Mouse (Mus musculus): ENCODE measurements at regions not wholly inside any gene's neighbourhood (a gene's known extent, or its start where the extent isn't known, plus 50 kb on each side); places are given as distances from the start of the nearest gene placed in this dataset.

DNA sequence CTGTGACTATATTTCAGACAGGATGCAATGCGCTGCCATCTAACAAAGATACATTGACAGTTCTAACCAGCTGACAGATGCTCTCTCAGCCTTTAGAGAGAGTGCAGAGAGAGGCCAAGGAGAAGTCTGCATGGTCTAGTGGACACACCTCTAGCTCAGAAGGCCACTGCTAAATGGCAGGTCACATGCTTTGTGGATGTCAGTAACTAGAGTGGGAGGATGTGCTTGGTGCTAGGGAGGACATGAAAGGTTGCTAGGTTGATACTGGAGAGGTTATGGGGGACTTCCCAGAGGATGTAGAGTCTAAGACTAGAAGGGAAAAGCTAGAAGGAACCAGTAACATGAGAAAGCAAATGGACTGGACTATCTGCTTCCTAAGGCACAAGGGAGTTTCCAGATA, 271.3 kb upstream of the Zwint start:
- Histone ChIP-seq H3K4me1 (ENCODE audit: control insufficient read depth, insufficient read depth, low read length) (no peaks in the 10 kb centered on the region), H3K27ac (ENCODE audit: low read length) (no peak overlapping the region), H3K36me3 (ENCODE audit: control insufficient read depth, insufficient read depth, low read length) (no peaks in the 10 kb centered on the region), H3K9ac (ENCODE audit: low read depth, low read length) (no peak overlapping the region), H3K4me3 (ENCODE audit: low read length) (no peak overlapping the region), H3K9me3 (ENCODE audit: control insufficient read depth, low read length) (no peaks in the 10 kb centered on the region), H3K27me3 (replicated peaks; ENCODE audit: control insufficient read depth, insufficient read depth, low read length) (no peaks in the 10 kb centered on the region; the same call in 1 of the 2 replicates), H3K4me2 (ENCODE audit: low read depth, low read length) (no peak overlapping the region)
- WGBS = 84% methylated on average over 1 of the region's 1 CpGs
- no peak for ATAC-seq

- no peak overlapping the region for H3K27ac ChIP-seq (ENCODE audit: low read length)
- ATAC-seq = no peak
- H3K4me3 ChIP-seq (ENCODE audit: low read length) = no peak overlapping the region
- H3K36me3 ChIP-seq (ENCODE audit: control insufficient read depth, insufficient read depth, low read length) = no peaks in the 10 kb centered on the region
- no peak overlapping the region for H3K9ac ChIP-seq (ENCODE audit: low read depth, low read length)
- H3K4me2 ChIP-seq (ENCODE audit: low read depth, low read length) = no peak overlapping the region
- H3K4me1 ChIP-seq (ENCODE audit: control insufficient read depth, insufficient read depth, low read length) = no peaks in the 10 kb centered on the region
- H3K27me3 ChIP-seq (replicated peaks; ENCODE audit: control insufficient read depth, insufficient read depth, low read length) = no peaks in the 10 kb centered on the region; the same call in 1 of the 2 replicates
- H3K9me3 ChIP-seq (ENCODE audit: control insufficient read depth, low read length) = no peaks in the 10 kb centered on the region
- 62% methylated on average over 1 of the region's 1 CpGs for WGBS
Measured at GRCm38 (mm10) chr10:72384826-72385225, 269.8 kb upstream of the Zwint start.

GRCm38 (mm10) chr10:72391397-72391796, 263.2 kb upstream of the Zwint start:
- Histone ChIP-seq H3K27me3 (replicated peaks; ENCODE audit: control insufficient read depth, insufficient read depth, low read length) (no peaks in the 10 kb centered on the region), H3K4me2 (ENCODE audit: low read depth, low read length) (no peak overlapping the region), H3K9me3 (ENCODE audit: control insufficient read depth, low read length) (no peaks in the 10 kb centered on the region), H3K4me1 (ENCODE audit: control insufficient read depth, insufficient read depth, low read length) (no peaks in the 10 kb centered on the region), H3K27ac (ENCODE audit: low read length) (no peak overlapping the region), H3K36me3 (ENCODE audit: control insufficient read depth, insufficient read depth, low read length) (no peaks in the 10 kb centered on the region), H3K4me3 (ENCODE audit: low read length) (no peak overlapping the region), H3K9ac (ENCODE audit: low read depth, low read length) (no peak overlapping the region)
- 92% methylated on average over 1 of the region's 1 CpGs for WGBS
- no peak for ATAC-seq

DNA sequence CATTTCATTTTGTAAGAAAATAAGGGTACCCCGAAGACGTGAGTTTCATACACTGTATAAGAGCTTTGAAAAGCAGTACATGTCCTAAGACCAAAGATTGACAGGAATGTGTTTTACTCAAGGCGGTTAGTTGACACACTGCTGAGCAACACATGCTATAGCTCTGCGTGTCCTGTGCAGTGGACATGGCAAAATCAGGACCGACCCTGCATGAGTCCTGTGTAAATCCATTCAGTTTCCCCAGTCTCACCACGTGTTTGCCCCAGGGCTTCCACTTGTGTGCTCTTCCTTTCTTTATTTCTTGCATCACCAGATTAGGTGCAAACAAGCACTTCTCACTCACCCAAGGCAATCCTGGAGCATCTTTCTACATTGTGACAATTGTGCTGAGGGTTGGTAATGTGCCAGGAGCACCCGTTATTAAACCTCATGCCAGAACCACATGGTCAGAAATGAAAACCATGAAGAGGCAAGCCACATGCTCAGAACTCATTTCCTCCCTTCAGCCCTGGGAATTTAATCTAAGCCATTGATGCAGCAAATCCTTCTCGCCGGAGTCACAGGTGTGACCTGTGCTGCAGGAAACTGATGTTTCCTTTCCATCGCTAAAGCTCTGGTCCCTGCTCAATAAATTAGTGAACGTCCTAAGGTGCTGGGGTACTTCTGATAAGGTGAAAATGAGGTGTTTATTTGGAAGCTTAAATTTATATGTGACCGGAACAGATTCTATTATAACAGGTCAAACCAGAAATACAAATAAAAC, 261.2 kb upstream of the Zwint start:
- Histone ChIP-seq H3K27ac (ENCODE audit: low read length) (no peak overlapping the region), H3K9me3 (ENCODE audit: control insufficient read depth, low read length) (no peaks in the 10 kb centered on the region), H3K4me2 (ENCODE audit: low read depth, low read length) (no peak overlapping the region), H3K4me3 (ENCODE audit: low read length) (no peak overlapping the region), H3K27me3 (replicated peaks; ENCODE audit: control insufficient read depth, insufficient read depth, low read length) (no peaks in the 10 kb centered on the region), H3K9ac (ENCODE audit: low read depth, low read length) (no peak overlapping the region), H3K36me3 (ENCODE audit: control insufficient read depth, insufficient read depth, low read length) (no peaks in the 10 kb centered on the region), H3K4me1 (ENCODE audit: control insufficient read depth, insufficient read depth, low read length) (no peaks in the 10 kb centered on the region)
- 85% methylated on average over 12 of the region's 12 CpGs for WGBS
- ATAC-seq = no peak

- 98% methylated on average over 1 of the region's 1 CpGs for WGBS
- no peak for ATAC-seq
- no peak overlapping the region for H3K27ac ChIP-seq (ENCODE audit: low read length)
- H3K36me3 ChIP-seq (ENCODE audit: control insufficient read depth, insufficient read depth, low read length) = no peaks in the 10 kb centered on the region
- no peaks in the 10 kb centered on the region for H3K4me1 ChIP-seq (ENCODE audit: control insufficient read depth, insufficient read depth, low read length)
- H3K9ac ChIP-seq (ENCODE audit: low read depth, low read length) = no peak overlapping the region
- no peak overlapping the region for H3K4me2 ChIP-seq (ENCODE audit: low read depth, low read length)
- no peak overlapping the region for H3K4me3 ChIP-seq (ENCODE audit: low read length)
- no peaks in the 10 kb centered on the region for H3K27me3 ChIP-seq (replicated peaks; ENCODE audit: control insufficient read depth, insufficient read depth, low read length)
- no peaks in the 10 kb centered on the region for H3K9me3 ChIP-seq (ENCODE audit: control insufficient read depth, low read length)
Measured at GRCm38 (mm10) chr10:72394367-72394766, 260.3 kb upstream of the Zwint start.

- Histone ChIP-seq H3K27me3 (replicated peaks; ENCODE audit: control insufficient read depth, insufficient read depth, low read length) (no peaks in the 10 kb centered on the region), H3K9me3 (ENCODE audit: control insufficient read depth, low read length) (no peaks in the 10 kb centered on the region), H3K27ac (ENCODE audit: low read length) (no peak overlapping the region), H3K9ac (ENCODE audit: low read depth, low read length) (no peak overlapping the region), H3K4me2 (ENCODE audit: low read depth, low read length) (no peak overlapping the region), H3K4me3 (ENCODE audit: low read length) (no peak overlapping the region), H3K4me1 (ENCODE audit: control insufficient read depth, insufficient read depth, low read length) (no peaks in the 10 kb centered on the region), H3K36me3 (ENCODE audit: control insufficient read depth, insufficient read depth, low read length) (no peaks in the 10 kb centered on the region)
- no peak for ATAC-seq
- WGBS = 71% methylated on average over 4 of the region's 4 CpGs
Measured at GRCm38 (mm10) chr10:72403290-72403689, 251.4 kb upstream of the Zwint start.

DNA sequence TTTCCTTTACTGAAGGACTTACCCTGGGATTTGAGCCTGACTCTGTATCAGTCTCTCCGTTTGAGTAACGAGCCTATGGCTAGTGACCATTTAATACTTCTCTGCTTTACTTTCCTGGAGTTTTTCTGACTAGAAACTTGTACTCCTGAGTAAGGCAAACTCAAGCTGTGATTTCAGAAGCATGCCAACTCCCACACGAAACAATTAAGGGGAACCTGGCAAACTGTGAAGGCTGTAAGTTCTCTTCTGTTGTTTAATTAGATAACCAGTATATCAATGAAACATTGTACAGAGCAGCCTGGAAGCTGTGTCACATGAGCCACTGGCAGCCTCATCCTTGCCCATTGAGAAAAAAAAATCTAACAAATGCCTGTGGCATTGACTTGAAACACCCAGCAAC, 244.3 kb upstream of the Zwint start:
- H3K9ac ChIP-seq (ENCODE audit: low read depth, low read length) = no peak overlapping the region
- no peaks in the 10 kb centered on the region for H3K9me3 ChIP-seq (ENCODE audit: control insufficient read depth, low read length)
- WGBS = 68% methylated on average over 3 of the region's 3 CpGs
- no peaks in the 10 kb centered on the region for H3K36me3 ChIP-seq (ENCODE audit: control insufficient read depth, insufficient read depth, low read length)
- H3K27ac ChIP-seq (ENCODE audit: low read length) = no peak overlapping the region
- H3K4me3 ChIP-seq (ENCODE audit: low read length) = no peak overlapping the region
- H3K4me2 ChIP-seq (ENCODE audit: low read depth, low read length) = no peak overlapping the region
- no peaks in the 10 kb centered on the region for H3K4me1 ChIP-seq (ENCODE audit: control insufficient read depth, insufficient read depth, low read length)
- no peak for ATAC-seq
- H3K27me3 ChIP-seq (replicated peaks; ENCODE audit: control insufficient read depth, insufficient read depth, low read length) = no peaks in the 10 kb centered on the region

DNA sequence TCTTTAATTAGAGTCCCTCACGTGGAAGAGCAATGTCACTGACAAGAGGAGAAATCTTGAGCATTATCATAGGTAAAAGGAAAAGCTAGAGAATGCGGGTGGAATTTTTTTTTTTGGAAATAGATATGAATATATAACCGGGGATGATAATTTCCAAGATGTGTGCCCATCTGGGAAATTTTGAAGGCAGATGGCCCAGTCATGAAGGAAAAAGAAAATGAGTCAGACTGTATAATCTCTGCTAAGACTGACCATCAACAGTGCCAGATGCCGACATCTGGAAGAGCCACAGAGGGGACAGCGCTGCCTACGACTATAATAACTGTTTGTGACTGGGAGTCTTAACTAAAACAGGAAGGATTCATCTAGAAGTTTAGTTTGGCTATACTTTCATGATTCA, 243.0 kb upstream of the Zwint start:
- H3K4me2 ChIP-seq (ENCODE audit: low read depth, low read length) = no peak overlapping the region
- 73% methylated on average over 6 of the region's 6 CpGs for WGBS
- H3K9ac ChIP-seq (ENCODE audit: low read depth, low read length) = no peak overlapping the region
- no peaks in the 10 kb centered on the region for H3K9me3 ChIP-seq (ENCODE audit: control insufficient read depth, low read length)
- H3K27ac ChIP-seq (ENCODE audit: low read length) = no peak overlapping the region
- H3K27me3 ChIP-seq (replicated peaks; ENCODE audit: control insufficient read depth, insufficient read depth, low read length) = no peaks in the 10 kb centered on the region
- no peaks in the 10 kb centered on the region for H3K36me3 ChIP-seq (ENCODE audit: control insufficient read depth, insufficient read depth, low read length)
- no peak for ATAC-seq
- H3K4me1 ChIP-seq (ENCODE audit: control insufficient read depth, insufficient read depth, low read length) = no peaks in the 10 kb centered on the region
- H3K4me3 ChIP-seq (ENCODE audit: low read length) = no peak overlapping the region

DNA sequence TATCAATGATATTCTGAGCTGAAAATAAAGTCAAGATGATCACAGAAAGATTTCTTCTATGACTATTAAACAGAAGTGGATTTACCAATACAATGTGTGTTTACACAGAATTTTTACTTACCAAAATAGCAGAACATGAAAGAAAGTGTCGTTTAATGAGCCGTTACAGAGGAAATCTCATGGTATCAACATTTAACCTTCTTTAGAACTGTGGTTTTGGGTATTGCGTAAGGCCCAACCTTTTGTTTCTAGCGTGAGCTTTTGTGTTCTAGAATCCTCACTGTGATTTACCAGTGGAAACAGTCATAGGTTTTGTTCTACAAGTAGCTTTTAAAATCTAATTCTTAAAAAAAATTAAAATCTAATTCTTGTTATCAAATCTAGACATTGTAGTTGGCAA, 200.0 kb upstream of the Zwint start:
- Histone ChIP-seq H3K27ac (ENCODE audit: low read length) (no peak overlapping the region), H3K9ac (ENCODE audit: low read depth, low read length) (no peak overlapping the region), H3K27me3 (replicated peaks; ENCODE audit: control insufficient read depth, insufficient read depth, low read length) (no peaks in the 10 kb centered on the region), H3K4me2 (ENCODE audit: low read depth, low read length) (no peak overlapping the region), H3K9me3 (ENCODE audit: control insufficient read depth, low read length) (no peaks in the 10 kb centered on the region), H3K4me3 (ENCODE audit: low read length) (no peak overlapping the region), H3K4me1 (ENCODE audit: control insufficient read depth, insufficient read depth, low read length) (no peaks in the 10 kb centered on the region), H3K36me3 (ENCODE audit: control insufficient read depth, insufficient read depth, low read length) (no peaks in the 10 kb centered on the region)
- 94% methylated on average over 4 of the region's 4 CpGs for WGBS
- no peak for ATAC-seq

GRCm38 (mm10) chr10:72484315-72484714, 170.3 kb upstream of the Zwint start:
- WGBS = 50% methylated on average over 3 of the region's 3 CpGs
- Histone ChIP-seq H3K27ac (ENCODE audit: low read length) (no peak overlapping the region), H3K9ac (ENCODE audit: low read depth, low read length) (no peak overlapping the region), H3K27me3 (replicated peaks; ENCODE audit: control insufficient read depth, insufficient read depth, low read length) (no peaks in the 10 kb centered on the region), H3K36me3 (ENCODE audit: control insufficient read depth, insufficient read depth, low read length) (no peaks in the 10 kb centered on the region), H3K4me1 (ENCODE audit: control insufficient read depth, insufficient read depth, low read length) (no peaks in the 10 kb centered on the region), H3K4me2 (ENCODE audit: low read depth, low read length) (no peak overlapping the region), H3K9me3 (ENCODE audit: control insufficient read depth, low read length) (no peaks in the 10 kb centered on the region), H3K4me3 (ENCODE audit: low read length) (no peak overlapping the region)
- ATAC-seq = no peak

Measured in intestine, embryonic 16.5 days (tissue).